Mouse (Mus musculus): ENCODE measurements at regions not wholly inside any gene's neighbourhood (a gene's known extent, or its start where the extent isn't known, plus 50 kb on each side); places are given as distances from the start of the nearest gene placed in this dataset.

DNA sequence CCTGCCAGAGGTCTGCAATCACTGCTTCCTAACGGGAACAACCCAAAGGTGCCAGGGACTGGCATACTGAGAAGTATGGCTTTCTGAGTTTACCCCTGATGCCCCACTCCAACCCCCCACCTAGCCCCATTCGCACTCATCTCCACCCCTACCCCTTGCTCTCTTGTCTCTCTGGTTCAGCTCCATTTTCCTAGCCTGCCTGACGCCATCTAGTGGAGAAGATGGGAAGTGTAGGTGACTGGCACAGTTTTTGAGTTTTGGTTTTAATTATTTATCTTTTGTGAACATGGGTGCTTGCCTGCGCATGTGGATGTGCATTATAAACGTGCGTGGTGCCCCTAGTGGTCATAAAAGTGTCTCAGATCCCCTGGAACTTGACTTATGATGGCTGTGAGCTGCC, 352.3 kb upstream of the Hs6st1 start:
- TF ChIP-seq CTCF (IDR thresholded peaks at IDR 0.05; ENCODE audit: borderline replicate concordance, insufficient read depth, low read length) (no peak), POLR2A (IDR thresholded peaks at IDR 0.05; ENCODE audit: low read depth, low read length) (no peak)

Data from embryonic fibroblast, embryonic 13.5 days (primary cell).